Mouse (Mus musculus) hindbrain, embryonic 16.5 days (tissue): Measurements from ENCODE around the gene Aco2. TPM values are rescaled to one million over a fixed set of nuclear protein-coding genes. Genes with fewer than 3 reads are reported as not detected.

ENCODE experiments used
- ATAC-seq: fragments of 200-750 bp; cut with Nextera tagmentation; 2 replicates; pipeline ENCODE4 v1.8.0; 2017; ENCODE audit warnings: moderate TSS enrichment, moderate library complexity
- H3K27ac ChIP-seq: fragments of 300-500 bp; sonication (generic); 2 replicates; pipeline ENCODE4 v1.5.1; 2014; ENCODE audit warnings: low read depth, mild to moderate bottlenecking, control low read depth, low read length, moderate library complexity
- H3K27me3 ChIP-seq: fragments of 300-500 bp; sonication (generic); replicated peaks from 2 replicates; pipeline ENCODE4 v1.6.1; 2014; ENCODE audit warnings: low read length; ENCODE audit not compliant: control insufficient read depth, insufficient read depth
- H3K36me3 ChIP-seq: fragments of 300-500 bp; sonication (generic); 2 replicates; pipeline ENCODE4 v1.6.1; 2014; ENCODE audit warnings: mild to moderate bottlenecking, low read length, moderate library complexity, mixed read lengths; ENCODE audit not compliant: control insufficient read depth, insufficient read depth
- H3K4me1 ChIP-seq: fragments of 300-500 bp; sonication (generic); 2 replicates; pipeline ENCODE4 v1.6.1; 2014; ENCODE audit warnings: low read depth, low read length; ENCODE audit not compliant: control insufficient read depth, insufficient read depth
- H3K4me2 ChIP-seq: fragments of 300-500 bp; sonication (generic); 2 replicates; pipeline ENCODE4 v1.6.1; 2014; ENCODE audit warnings: mild to moderate bottlenecking, low read length, control low read depth, moderate library complexity
- H3K4me3 ChIP-seq: fragments of 300-500 bp; sonication (generic); 2 replicates; pipeline ENCODE4 v1.5.1; 2014; ENCODE audit warnings: mild to moderate bottlenecking, low read length, control low read depth, moderate library complexity
- H3K9ac ChIP-seq: fragments of 300-500 bp; sonication (generic); 2 replicates; pipeline ENCODE4 v1.6.1; 2014; ENCODE audit warnings: low read depth, mild to moderate bottlenecking, control low read depth, low read length, moderate library complexity
- H3K9me3 ChIP-seq: fragments of 300-500 bp; sonication (generic); 2 replicates; pipeline ENCODE4 v1.6.1; 2014; ENCODE audit warnings: mild to moderate bottlenecking, low read length, moderate library complexity; ENCODE audit not compliant: control insufficient read depth
- WGBS: fragments of 180-500 bp; shearing (Covaris S2); extraction: QIAGEN DNeasy Blood & Tissue Kit; methylation state at CpG from one replicate; pipeline ENCODE4 v1.1.7; 2014; 5-methylcytosine and 5-hydroxymethylcytosine counted together
- polyA plus RNA-seq: library from polyadenylated mRNA; unstranded; fragments of >200 nt; fragmentation: Nextera tagmentation; extraction: Ambion mirVana; gene quantifications from 2 replicates; pipeline ENCODE4 v1.2.1, GENCODE M21; 2015

The Aco2 gene
- polyA plus RNA-seq, 1 experiment from 2014 or later, result 346 TPM

DNA sequence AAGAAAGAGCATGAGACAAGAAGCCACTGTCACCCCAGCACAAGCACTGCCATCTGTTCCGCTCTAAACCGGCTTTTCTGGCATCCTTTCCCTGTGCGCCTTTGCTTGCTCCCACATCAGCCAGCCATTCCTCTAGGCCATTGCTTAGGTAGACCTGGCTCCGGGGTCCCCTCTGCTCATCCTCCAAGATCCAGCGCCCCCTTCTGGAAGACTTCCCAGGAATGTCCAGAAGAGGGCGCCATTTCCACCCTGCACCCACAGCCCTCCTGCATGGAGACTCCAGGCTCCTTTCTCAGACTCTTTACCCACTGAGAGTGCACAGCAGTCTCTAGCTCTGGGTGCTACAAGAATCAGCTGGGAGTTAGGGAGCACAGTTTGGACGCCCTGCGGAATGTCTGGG, 84.3 kb downstream of the Aco2 start:
- no peak for ATAC-seq
- no peaks in the 10 kb centered on the region for H3K27me3 ChIP-seq
- peaks cover 6% of the 10 kb centered on the region; the same call in 1 of the 2 replicates for H3K4me1 ChIP-seq
- no peak overlapping the region for H3K4me2 ChIP-seq
- no peak overlapping the region for H3K4me3 ChIP-seq
- H3K27ac ChIP-seq, result no peak overlapping the region
- H3K9me3 ChIP-seq, result no peaks in the 10 kb centered on the region
- no peak overlapping the region for H3K9ac ChIP-seq
- WGBS, result 55% methylated on average over 8 of the region's 8 CpGs
- H3K36me3 ChIP-seq, result peaks cover 15% of the 10 kb centered on the region

DNA sequence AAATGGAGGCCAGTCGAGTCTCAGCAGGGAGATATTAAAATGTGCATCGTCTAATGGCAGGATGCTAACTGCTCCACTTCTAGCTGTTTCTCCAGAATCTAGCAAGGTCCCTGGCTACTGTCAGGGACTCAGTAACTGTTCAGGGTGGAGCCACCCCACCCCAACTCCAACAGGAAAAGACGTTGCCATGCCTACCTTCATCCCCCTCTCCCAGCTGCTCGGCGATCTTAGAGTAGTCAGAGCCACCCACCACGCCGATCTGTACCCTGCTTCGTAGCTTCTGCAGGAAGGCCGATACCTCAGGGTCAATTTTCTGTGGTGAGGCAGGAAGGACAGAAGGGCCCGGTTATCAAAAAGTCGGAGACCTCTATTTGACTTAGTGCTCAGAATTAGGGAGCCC, 85.5 kb downstream of the Aco2 start:
- H3K27ac ChIP-seq, result no peak overlapping the region
- no peaks in the 10 kb centered on the region for H3K27me3 ChIP-seq
- no peak overlapping the region for H3K4me3 ChIP-seq
- no peak overlapping the region for H3K9ac ChIP-seq
- H3K9me3 ChIP-seq, result no peaks in the 10 kb centered on the region
- ATAC-seq, result no peak
- 90% methylated on average over 11 of the region's 11 CpGs for WGBS
- no peak overlapping the region for H3K4me2 ChIP-seq
- peaks cover 6% of the 10 kb centered on the region; the same call in 1 of the 2 replicates for H3K4me1 ChIP-seq
- peaks cover 13% of the 10 kb centered on the region for H3K36me3 ChIP-seq

GRCm38 (mm10) chr15:81958906-81959305, 86.8 kb downstream of the Aco2 start:
- peaks cover 13% of the 10 kb centered on the region for H3K36me3 ChIP-seq
- H3K27me3 ChIP-seq, result no peaks in the 10 kb centered on the region
- no peak overlapping the region for H3K4me2 ChIP-seq
- no peak overlapping the region for H3K9ac ChIP-seq
- WGBS, result 94% methylated on average over 3 of the region's 3 CpGs
- no peak overlapping the region for H3K27ac ChIP-seq
- H3K9me3 ChIP-seq, result no peaks in the 10 kb centered on the region
- H3K4me1 ChIP-seq, result peaks cover 6% of the 10 kb centered on the region; the same call in 1 of the 2 replicates
- ATAC-seq, result no peak
- H3K4me3 ChIP-seq, result no peak overlapping the region

DNA sequence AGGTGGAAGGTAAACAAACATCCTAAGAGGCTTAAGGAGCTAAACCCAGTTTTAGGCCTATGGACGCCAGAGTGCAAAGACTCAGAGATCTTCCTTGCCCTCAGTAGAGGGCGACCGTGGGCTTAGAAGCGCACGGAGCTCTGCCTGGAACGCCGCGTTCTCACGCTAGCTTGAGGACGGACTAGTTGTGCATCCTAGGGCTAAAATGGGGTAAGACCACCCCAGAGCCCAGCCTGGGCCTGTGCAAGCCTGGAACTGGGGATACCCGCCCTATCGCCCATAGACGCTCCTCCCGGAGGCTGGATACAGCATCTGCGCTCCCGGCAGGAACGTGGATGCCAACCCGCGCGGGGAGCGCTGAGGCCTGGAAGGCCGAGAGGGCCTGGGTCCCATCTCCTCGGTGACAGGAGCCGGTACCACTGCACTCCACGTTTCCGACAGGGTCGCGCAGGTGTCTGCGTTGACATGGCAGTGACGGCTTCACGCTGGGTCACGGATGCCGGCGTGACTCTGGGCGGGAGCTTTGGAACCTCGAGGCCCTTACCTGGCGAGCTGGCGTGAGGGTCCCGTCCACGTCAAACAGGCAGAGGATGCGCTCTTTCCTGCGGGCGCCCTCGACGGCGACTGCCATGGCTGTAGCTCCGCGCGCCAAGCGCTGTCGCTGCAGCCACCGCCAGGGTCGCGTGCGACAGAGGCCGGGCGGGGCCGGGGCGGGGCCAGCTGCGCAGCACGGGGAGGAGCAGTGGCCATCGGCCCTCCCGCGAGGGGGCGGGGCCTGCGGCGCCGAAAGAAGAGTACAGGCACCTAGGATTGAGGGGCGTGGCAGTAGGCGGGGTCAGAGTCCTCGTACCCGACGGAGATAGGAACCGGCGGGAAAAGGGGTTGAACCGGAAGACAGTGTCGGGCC, 88.3 kb downstream of the Aco2 start, which contains the start of gene Pmm1:
Gene Pmm1 (minus strand): TSS at position 760 of the 907 bp plus-strand sequence.
- peak within 1 kb of the TSS; percentile 91 for H3K27ac ChIP-seq
- peak within 1 kb of the TSS; percentile 74 for H3K4me3 ChIP-seq
- ATAC-seq, result peak; percentile 98
- H3K9me3 ChIP-seq, result no peaks in the 10 kb centered on the region
- H3K9ac ChIP-seq, result peak within 1 kb of the TSS; percentile 89
- H3K4me1 ChIP-seq, result peaks cover 6% of the 10 kb centered on the region; the same call in 1 of the 2 replicates
- WGBS, result under 1% methylated on average over 68 of the region's 77 CpGs
- peaks cover 2% of the 10 kb centered on the region; the same call in 1 of the 2 replicates for H3K36me3 ChIP-seq
- H3K27me3 ChIP-seq, result no peaks in the 10 kb centered on the region
- peak within 1 kb of the TSS; percentile 90 for H3K4me2 ChIP-seq

GRCm38 (mm10) chr15:81961078-81961451, 89.0 kb downstream of the Aco2 start:
- Histone ChIP-seq H3K9ac (peak overlapping the region; percentile 53; the same call in 1 of the 2 replicates), H3K4me3 (peak overlapping the region; percentile 74), H3K4me1 (peaks cover 6% of the 10 kb centered on the region; the same call in 1 of the 2 replicates), H3K27me3 (no peaks in the 10 kb centered on the region), H3K4me2 (peak overlapping the region; percentile 90), H3K36me3 (no peaks in the 10 kb centered on the region), H3K9me3 (no peaks in the 10 kb centered on the region), H3K27ac (peak overlapping the region; percentile 91)
- no peak for ATAC-seq
- WGBS, result 4% methylated on average over 8 of the region's 8 CpGs

GRCm38 (mm10) chr15:81964262-81964661, 92.2 kb downstream of the Aco2 start:
- WGBS, result 85% methylated on average over 1 of the region's 1 CpGs
- no peaks in the 10 kb centered on the region for H3K9me3 ChIP-seq
- H3K4me1 ChIP-seq, result peaks cover 3% of the 10 kb centered on the region; the same call in 1 of the 2 replicates

More at GRCm38 (mm10) chr15:81964262-81964661, 92.2 kb downstream of the Aco2 start:
- H3K27ac ChIP-seq, result no peak overlapping the region
- no peak overlapping the region for H3K9ac ChIP-seq
- H3K36me3 ChIP-seq, result no peaks in the 10 kb centered on the region
- no peak overlapping the region for H3K4me3 ChIP-seq
- no peak overlapping the region for H3K4me2 ChIP-seq
- no peaks in the 10 kb centered on the region for H3K27me3 ChIP-seq
- no peak for ATAC-seq

Other genes with a start within 250 kb of the Aco2 start
- gene L3mbtl2, start 208.4 kb upstream of the Aco2 start, polyA plus RNA-seq, result 30.3 and 32.9 TPM in 2 replicates
- gene Chadl, start 175.0 kb upstream of the Aco2 start, polyA plus RNA-seq, result 39.2 and 42.2 TPM in 2 replicates
- gene Zc3h7b, start 127.3 kb upstream of the Aco2 start, polyA plus RNA-seq, result 39.3 and 49.6 TPM in 2 replicates
- gene Rangap1, start 126.8 kb upstream of the Aco2 start, polyA plus RNA-seq, result 164 and 165 TPM in 2 replicates
- 22.9 and 23.1 TPM in 2 replicates for gene Tef, start 69.9 kb upstream of the Aco2 start, polyA plus RNA-seq
- 15.7 and 18.4 TPM in 2 replicates for gene Tob2, start 13.5 kb upstream of the Aco2 start, polyA plus RNA-seq
- 118 and 122 TPM in 2 replicates for gene Phf5a, start 398 bp upstream of the Aco2 start, polyA plus RNA-seq
- gene Polr3h, start 53.9 kb downstream of the Aco2 start, polyA plus RNA-seq, result 88.2 and 105 TPM in 2 replicates
- 287 and 292 TPM in 2 replicates for gene Csdc2, start 64.5 kb downstream of the Aco2 start, polyA plus RNA-seq
- gene Pmm1, start 88.6 kb downstream of the Aco2 start, polyA plus RNA-seq, result 122 and 142 TPM in 2 replicates
- not detected in 2 replicates for gene 1700029P11Rik, start 108.2 kb downstream of the Aco2 start, polyA plus RNA-seq
- gene Xrcc6, start 115.5 kb downstream of the Aco2 start, polyA plus RNA-seq, result 44.4 and 48.9 TPM in 2 replicates
- 53.7 and 56.1 TPM in 2 replicates for gene Desi1, start 161.6 kb downstream of the Aco2 start, polyA plus RNA-seq
- 254 and 268 TPM in 2 replicates for gene Snu13, start 175.3 kb downstream of the Aco2 start, polyA plus RNA-seq
- gene 4930407I10Rik, start 186.8 kb downstream of the Aco2 start, polyA plus RNA-seq, result not detected in 2 replicates
- 0.06 and 0.11 TPM in 2 replicates for gene Mei1, start 197.7 kb downstream of the Aco2 start, polyA plus RNA-seq